Mouse (Mus musculus) embryo, embryonic 10.5 days (tissue): Measurements from ENCODE around the gene Ahsa1.
"Not testable (repeated sequence)": the region's sequence is repeated elsewhere in the genome, so short reads cannot be mapped to it uniquely, and the experiment has no call there.

Source experiments
- DNase-seq: peaks from one replicate; pipeline ENCODE4 v3.0.0-alpha.2; 2015; ENCODE audit warnings: low spot score

The Ahsa1 gene

GRCm38 (mm10) chr12:87281766-87282165 is 15.5 kb downstream of the Ahsa1 start:
- no peak for DNase-seq

- DNase-seq = no peak
Observed at GRCm38 (mm10) chr12:87282743-87283142, 16.5 kb downstream of the Ahsa1 start.

- no peak for DNase-seq
Observed at GRCm38 (mm10) chr12:87283706-87284105, 17.4 kb downstream of the Ahsa1 start.

GRCm38 (mm10) chr12:87284268-87284667 is 18.0 kb downstream of the Ahsa1 start:
- DNase-seq = no peak

- no peak for DNase-seq
Observed at GRCm38 (mm10) chr12:87284726-87285125, 18.4 kb downstream of the Ahsa1 start.

GRCm38 (mm10) chr12:87289100-87289499 is 22.8 kb downstream of the Ahsa1 start:
- DNase-seq = no peak

- no peak for DNase-seq
Observed at GRCm38 (mm10) chr12:87293934-87294333, 27.7 kb downstream of the Ahsa1 start.

- peak; percentile 17 for DNase-seq
Observed at GRCm38 (mm10) chr12:87299037-87299656, 32.9 kb downstream of the Ahsa1 start.

- peak; percentile 55 for DNase-seq
Observed at GRCm38 (mm10) chr12:87299657-87300440, 33.6 kb downstream of the Ahsa1 start, which contains the start of gene Ism2. Gene Ism2 (minus strand): TSS chr12:87299705.

- DNase-seq = no peak
Observed at GRCm38 (mm10) chr12:87300441-87300690, 34.1 kb downstream of the Ahsa1 start.

- no peak for DNase-seq
Observed at GRCm38 (mm10) chr12:87301189-87301588, 34.9 kb downstream of the Ahsa1 start.

- DNase-seq = no peak
Observed at GRCm38 (mm10) chr12:87305767-87306583, 39.7 kb downstream of the Ahsa1 start.

GRCm38 (mm10) chr12:87306584-87306844 is 40.2 kb downstream of the Ahsa1 start:
- not testable (repeated sequence) for DNase-seq

- DNase-seq = no peak
Observed at GRCm38 (mm10) chr12:87313098-87313497, 46.8 kb downstream of the Ahsa1 start.

GRCm38 (mm10) chr12:87317951-87318350 is 51.7 kb downstream of the Ahsa1 start:
- no peak for DNase-seq

- no peak for DNase-seq
Observed at GRCm38 (mm10) chr12:87319229-87319628, 53.0 kb downstream of the Ahsa1 start.
